16 mouse cellular contexts compared by ENCODE assay signal in genomic region chr7:101910138-101910537, GRCm38 (mm10). TPM values are rescaled to one million over a fixed set of nuclear protein-coding genes. Genes with fewer than 3 reads are reported as not detected.
DNase-seq lines count a peak whose midpoint lies in the region.
"Had no signal": no experiment of that assay in that cellular context is flagged by ENCODE, and none has a peak within 500 bp of the region (broad histone marks: within the 10 kb centered on the region; RNA-seq: fewer than 3 reads in every experiment).

No protein-coding gene starts in this region.

- intact Hi-C loops in gastrocnemius, postnatal 14 days (cut with DNase I; ENCODE audit: low total_unique reads): no loop called here

- DNase-seq in cerebellum, adult 9-11 months: peak; percentile 25
- no peak for DNase-seq in cerebellum, postnatal 14 days
- DNase-seq in kidney, adult 11 months: peak; percentile 48
- DNase-seq in kidney, postnatal 4 days: no peak
- peak; percentile 75 for DNase-seq in adipocyte (ENCODE audit: low spot score)
- DNase-seq in gastrocnemius, postnatal 14 days: peak; percentile 53
- DNase-seq in spleen, postnatal 10 days (ENCODE audit: low spot score in 2 of 2): no peak
- DNase-seq: cerebellum, adult 11 months; cerebellum, postnatal 25 days; forebrain, postnatal 0 days; liver, embryonic 13.5 days; lung, embryonic 14.5 days; lung, postnatal 36 days; right cerebral cortex, postnatal 14 days had no signal

RNA-seq across cellular contexts. Expression of gene Tomt, which starts 4.0 kb away (rescaled TPM):
- total RNA-seq in gastrocnemius, postnatal 14 days (2021): not detected
- total RNA-seq: forebrain, postnatal 0 days; granulocyte monocyte progenitor cell, adult 5-6 weeks; left cerebral cortex, adult 2 months had no signal

RNA-seq across cellular contexts. Expression of gene Lamtor1, which starts 4.4 kb away (rescaled TPM):
- 100 to 1,000 TPM; 101 to 102 TPM for total RNA-seq in gastrocnemius, postnatal 14 days (2021)

RNA-seq across cellular contexts. Expression of gene Lrrc51, which starts 23.6 kb away (rescaled TPM):
- total RNA-seq in gastrocnemius, postnatal 14 days (2021): 1 to 10 TPM; 3.6 to 3.7 TPM

RNA-seq across cellular contexts. Expression of gene Numa1, which starts 23.8 kb away (rescaled TPM):
- 10 to 100 TPM; 53.0 to 53.3 TPM for total RNA-seq in gastrocnemius, postnatal 14 days (2021)

RNA-seq across cellular contexts. Expression of gene Folr1, which starts 39.5 kb away (rescaled TPM):
- total RNA-seq in gastrocnemius, postnatal 14 days (2021): 1 to 10 TPM; 1.6 to 2.2 TPM
- total RNA-seq: granulocyte monocyte progenitor cell, adult 5-6 weeks had no signal

Comparison
In these comparisons a context has a peak if more than half of its experiments do, and no peak if none do; other contexts are left out.
1. DNase-seq: peak in cerebellum, adult 9-11 months (single experiment), kidney, adult 11 months (single experiment), adipocyte (single experiment) and gastrocnemius, postnatal 14 days (single experiment); none in cerebellum, postnatal 14 days (0 of 2), kidney, postnatal 4 days (0 of 2) and spleen, postnatal 10 days (0 of 2).